Mouse (Mus musculus): ENCODE measurements around the gene Egfl8.

Egfl8 gene

GRCm38 (mm10) chr17:34627093-34627942 lies 11.5 kb upstream of the Egfl8 start:
- DNase-seq, result peak; percentile 89

DNA sequence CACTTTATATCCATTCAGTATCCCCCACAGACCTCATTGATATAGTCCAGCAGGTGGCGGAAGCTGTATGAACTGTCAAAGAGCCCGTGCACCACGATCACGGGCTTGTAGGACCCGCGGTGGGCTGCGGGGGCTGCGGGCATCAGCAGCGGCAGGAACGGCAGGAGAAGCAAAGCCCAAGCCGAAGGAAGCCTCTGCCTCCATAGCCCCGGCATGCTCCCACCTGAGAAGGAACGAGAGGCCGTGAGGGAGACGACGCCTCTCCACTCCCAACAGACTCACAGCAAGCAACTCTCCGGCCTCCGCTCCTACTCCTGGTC lies 11.0 kb upstream of the Egfl8 start:
- DNase-seq, result no peak

DNA sequence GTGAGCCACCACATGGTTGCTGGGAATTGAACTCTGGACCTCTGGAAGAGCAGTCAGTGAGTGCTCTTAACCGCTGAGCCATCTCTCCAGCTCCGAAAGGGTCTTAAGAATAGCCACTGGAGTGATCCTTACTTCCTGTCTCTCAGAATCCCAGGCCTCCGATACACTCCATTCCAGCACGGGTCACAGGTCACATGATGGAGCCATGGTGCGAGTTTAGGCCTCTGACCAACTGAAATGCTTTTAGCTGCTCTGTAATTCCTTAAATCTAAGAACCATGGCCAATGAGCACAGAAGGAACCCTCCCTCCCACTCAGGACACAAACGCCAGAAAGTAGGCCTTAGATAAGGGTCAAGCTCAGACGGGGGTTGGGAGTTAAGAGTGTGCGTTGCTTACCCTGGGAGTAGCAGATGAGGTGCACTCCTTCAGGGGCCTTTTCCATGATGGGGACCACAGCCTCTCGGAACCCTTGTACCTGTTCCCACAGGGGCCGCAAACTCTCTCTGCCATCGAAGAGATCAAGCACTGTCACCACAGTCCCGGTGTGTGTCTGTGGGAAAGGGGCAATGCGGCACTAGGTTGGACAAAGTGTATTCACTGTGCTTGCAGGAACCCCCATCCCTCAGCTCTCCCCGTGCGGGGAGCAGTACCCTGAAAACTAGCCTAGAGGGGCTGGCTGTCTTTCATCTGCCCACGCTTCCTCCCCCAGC lies 10.4 kb upstream of the Egfl8 start:
- DNase-seq, result no peak

GRCm38 (mm10) chr17:34624981-34625380 lies 9.2 kb upstream of the Egfl8 start:
- DNase-seq, result no peak

DNA sequence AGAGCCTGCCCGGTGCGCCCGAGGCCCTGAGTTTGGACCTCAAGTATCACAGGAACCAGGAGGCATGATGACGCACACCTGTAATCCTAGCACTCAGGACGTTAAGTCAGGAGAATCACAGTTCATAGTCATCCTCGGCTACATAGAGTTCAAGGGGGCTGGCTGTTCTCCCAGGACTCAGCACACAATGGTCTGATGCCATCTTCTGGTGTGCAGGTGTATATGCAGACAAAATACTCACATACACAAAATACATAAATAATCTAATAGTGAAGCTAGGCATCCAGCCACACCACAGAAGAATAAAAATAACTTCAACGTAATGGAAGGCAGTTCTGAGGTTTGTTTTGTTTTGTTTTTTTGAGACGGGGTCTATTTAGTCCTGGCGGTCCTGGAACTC lies 7.4 kb upstream of the Egfl8 start:
- DNase-seq, result no peak

GRCm38 (mm10) chr17:34621006-34621405 lies 5.2 kb upstream of the Egfl8 start:
- no peak for DNase-seq

DNA sequence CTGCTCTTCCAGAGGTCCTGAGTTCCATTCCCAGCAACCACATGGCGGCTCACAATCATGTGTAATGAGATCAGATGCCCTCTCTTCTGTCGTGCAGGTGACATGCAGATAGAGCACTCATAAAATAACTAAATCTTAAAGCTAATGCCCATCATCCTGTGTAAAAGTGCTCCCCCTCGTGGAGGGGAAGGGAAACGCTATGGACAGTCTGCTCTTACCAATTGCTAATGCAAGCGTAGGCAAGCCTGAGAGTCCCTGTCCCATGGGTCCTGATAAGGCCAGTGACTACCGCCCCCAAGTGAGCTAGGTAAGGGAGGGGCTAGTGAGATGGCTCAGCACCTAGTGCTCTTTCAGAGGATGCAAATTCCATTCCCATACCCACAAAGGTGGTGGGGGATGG lies 3.2 kb upstream of the Egfl8 start:
- DNase-seq, result no peak

DNA sequence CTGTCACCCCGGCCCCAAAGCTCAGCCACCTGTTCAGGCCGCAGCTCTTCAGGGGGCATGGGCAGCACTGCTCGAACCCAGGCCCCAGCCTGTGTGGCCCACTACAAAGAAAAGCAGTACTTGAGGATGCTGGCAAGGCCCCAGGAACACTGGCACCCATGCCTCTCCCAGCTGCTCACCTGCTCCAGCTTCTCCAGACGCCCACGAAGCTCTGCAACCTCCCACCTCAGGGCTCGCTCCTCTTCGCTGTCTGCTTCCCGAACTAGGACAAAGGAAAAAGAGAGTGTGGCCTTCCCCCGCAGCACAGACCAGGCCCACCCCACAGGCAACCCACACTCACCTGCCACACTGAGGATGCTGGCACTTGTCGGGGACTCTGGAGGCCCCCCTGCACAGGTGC lies 1.9 kb downstream of the Egfl8 start:
- no peak for DNase-seq

DNA sequence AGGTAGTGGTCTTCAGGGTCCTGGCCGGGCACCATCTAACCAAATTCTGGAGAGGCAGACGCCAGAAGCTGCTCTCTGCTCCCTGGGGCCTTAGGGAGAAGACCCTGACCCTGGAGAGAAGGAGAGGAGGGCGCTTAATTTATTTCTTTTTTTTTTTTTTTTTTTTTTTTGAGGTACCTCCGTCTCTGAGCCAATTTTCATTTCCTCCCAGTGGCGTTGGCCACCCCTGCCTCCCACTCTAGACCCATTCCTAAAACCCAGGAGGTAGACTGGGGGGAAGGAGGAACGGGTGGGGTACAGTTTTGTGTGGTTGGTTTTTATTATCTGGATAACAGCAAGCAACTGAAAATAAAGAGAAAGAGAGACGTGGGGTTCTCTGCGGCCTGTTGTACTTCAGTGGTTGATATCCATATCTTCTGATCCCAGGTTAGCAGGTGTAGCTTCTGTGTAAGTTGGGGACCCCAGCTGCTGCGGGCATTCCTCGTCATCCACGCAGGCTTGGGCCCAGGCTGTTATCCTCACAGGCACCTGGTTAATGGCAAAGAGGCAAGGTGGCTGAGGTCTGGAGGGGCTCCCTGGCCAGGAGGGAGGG lies 2.6 kb downstream of the Egfl8 start:
- no peak for DNase-seq

- DNase-seq, result no peak
Measured at GRCm38 (mm10) chr17:34611050-34611449, 4.7 kb downstream of the Egfl8 start.

GRCm38 (mm10) chr17:34607997-34608396 lies 7.8 kb downstream of the Egfl8 start:
- DNase-seq, result no peak

DNA sequence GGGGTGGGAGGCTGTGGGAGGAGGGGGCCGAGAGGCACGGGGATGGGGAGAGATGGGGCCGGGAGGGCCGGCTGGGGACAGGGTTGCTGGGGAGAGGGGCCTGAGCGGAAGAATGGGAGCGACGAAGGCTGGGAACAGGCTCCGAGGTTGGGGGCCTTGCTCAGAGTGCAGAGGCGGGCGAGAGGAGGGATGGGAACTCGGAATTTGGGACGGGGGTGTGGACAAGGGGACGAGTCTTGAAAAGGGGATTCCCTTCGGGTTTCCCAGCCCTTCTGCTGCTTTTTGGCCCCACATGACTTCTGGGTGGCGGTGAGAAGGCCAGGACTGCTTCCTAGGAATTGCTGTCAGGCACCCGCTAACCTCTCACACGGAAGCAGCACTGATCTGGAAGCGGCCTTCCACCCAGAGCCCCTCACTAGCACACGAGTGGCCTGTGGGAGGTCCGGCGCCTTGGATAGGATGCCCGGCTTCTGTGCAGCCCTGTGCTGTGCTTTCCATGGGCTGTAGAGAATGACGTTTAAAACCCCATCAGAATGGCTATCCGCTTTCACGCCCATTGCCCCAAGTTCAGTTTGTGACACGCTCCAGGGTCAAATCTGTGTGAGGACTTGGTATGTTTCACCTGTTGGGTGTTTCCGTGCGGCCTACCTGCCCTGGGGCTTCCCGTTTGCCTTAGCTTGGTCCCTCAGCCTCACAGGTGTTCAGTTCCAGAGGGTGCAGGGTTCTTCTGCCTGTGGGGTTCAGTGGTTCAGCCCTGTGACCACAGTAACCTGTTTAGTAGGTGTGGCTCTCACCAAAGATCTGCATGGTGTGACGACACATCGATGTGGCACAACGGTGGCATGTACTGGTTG lies 9.4 kb downstream of the Egfl8 start:
- DNase-seq, result no peak

- peak; percentile 98 for DNase-seq
Measured at GRCm38 (mm10) chr17:34605609-34606008, 10.2 kb downstream of the Egfl8 start.

DNA sequence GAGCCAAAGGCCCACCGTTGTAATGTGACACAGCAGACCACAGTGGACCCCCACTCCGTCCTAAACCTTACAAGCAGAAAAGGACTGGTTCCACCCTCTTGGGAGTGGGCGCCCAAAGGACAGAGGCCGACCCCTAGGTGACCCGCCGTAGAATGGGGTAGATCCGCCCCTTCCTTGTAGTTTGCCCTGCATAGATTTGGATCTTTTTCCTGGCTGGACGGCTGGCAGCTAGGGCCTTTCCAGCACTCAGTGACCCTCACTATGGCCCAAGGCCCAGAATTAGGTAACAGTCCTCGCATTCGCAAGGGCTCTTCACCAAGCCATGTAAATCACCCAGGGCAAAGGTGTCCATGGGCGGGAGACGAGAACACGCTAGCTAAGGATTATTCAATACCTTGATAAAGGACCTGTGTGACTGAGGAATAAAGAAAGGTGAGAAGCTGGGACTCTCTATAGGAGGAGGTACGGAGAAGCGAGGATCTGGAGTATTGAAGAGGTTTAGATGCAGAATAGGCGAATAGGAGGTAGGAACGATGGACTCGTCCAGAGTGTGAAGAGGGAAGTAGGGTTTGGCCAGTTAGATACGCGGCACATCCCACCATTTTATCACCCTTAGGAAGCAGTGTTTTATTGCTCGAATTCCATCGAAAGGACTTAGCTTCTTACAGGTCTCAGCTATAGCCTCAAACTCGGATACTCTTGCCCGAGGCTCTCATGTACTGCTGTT lies 11.1 kb downstream of the Egfl8 start:
- DNase-seq, result no peak

GRCm38 (mm10) chr17:34604061-34604508 lies 11.7 kb downstream of the Egfl8 start, which contains the start of gene Agpat1:
Gene Agpat1 (plus strand): TSS chr17:34604262.
- peak; percentile 97 for DNase-seq

DNA sequence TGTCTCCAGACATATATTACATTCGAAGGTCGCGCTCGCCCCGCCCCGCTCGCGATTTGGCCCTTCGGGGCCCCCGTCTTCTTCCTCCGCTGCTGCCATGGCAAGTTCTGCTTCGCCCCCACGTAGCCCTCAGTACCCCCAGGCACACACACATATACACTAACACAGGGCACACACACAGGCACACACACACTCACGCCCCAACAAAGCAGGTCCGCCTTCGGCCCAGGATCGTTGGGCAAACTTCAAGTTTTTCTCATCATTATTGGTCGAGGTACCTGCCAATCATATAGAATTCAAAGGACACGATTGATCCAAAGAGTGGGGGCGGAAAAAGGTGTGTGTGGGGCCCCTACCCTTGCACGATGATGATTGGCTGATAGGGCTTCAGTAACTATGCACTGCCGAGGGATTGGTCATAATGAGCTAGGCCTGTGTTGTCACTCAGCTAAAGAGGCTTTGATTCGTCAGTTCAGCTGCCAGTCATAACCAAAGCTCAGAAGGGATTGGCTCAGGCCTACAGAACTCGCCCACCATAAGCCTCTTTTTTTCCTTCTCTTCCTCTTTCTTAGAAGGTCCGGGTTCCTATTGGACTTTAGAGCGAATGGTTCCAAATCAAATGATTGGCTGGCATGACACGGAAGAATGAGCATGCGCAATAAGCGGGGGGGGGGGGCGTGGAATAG lies 12.3 kb downstream of the Egfl8 start, which contains the start of gene Rnf5:
TSS of gene Rnf5 (minus strand) at position 316 of the 686 bp plus-strand sequence.
- peak; percentile 97 for DNase-seq

DNA sequence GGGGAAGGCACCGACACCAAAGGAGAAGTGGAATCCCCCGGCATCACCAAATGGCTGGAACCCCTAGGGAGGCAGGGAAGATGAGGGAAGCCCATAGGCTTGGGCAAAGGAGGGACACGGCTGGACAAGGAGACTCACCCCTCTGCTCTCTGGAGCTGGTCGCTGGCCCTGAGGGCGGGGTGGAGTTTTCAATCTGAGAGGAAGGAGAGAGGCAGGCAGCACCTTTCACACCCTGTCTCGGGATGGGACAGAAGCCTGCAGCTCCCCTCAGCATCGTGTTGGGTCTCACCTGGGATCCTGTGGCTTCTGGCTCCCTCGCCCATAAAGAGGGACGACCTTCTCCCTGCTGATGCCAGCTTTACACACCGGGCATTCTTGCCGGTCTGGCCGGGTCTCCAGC lies 14.0 kb downstream of the Egfl8 start:
- no peak for DNase-seq

DNA sequence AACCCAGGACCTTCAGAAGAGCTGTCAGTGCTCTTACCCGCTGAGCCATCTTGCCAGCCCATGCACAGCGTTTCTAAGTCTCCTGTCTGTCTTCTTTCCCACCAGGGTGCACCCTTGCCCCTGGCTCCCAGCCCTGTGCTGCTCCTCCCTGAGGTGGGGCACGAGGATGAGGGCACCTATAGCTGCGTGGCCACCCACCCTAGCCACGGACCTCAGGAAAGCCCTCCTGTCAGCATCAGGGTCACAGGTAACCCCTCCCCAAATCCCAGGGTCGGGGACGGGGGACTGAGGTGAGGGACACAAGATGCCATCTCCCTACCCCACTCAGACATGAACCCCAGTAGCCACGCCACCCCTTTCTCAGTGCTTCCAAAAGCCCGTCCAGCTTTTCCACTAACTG lies 15.9 kb downstream of the Egfl8 start:
- no peak for DNase-seq

DNA sequence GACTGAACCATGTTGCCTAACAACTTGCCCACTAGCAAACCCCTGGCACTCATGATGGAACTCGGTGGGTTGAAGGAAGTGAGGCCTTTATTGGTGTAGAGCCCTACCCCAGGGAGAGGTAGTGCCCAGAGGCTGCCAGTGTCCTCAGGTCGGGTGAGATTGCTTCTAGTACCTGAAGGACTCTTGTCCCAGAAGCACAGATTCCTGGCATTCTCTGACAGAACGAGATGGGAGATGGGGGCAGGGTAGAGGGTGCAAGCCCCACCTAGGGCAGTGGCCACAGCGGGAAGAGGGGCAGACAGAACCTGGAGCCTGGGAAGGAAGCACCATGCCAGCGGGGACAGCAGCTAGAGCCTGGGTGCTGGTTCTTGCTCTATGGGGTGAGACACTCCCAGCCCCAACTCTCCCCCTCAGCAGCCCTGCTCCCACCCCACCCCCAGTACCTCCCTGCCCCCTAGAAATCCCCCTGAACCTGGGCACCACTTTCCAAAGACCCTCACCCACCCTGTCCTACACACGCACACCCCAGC lies 18.1 kb downstream of the Egfl8 start, which contains the start of gene Ager:
TSS of gene Ager (plus strand) at position 297 of the 530 bp plus-strand sequence.
- DNase-seq, result no peak

DNA sequence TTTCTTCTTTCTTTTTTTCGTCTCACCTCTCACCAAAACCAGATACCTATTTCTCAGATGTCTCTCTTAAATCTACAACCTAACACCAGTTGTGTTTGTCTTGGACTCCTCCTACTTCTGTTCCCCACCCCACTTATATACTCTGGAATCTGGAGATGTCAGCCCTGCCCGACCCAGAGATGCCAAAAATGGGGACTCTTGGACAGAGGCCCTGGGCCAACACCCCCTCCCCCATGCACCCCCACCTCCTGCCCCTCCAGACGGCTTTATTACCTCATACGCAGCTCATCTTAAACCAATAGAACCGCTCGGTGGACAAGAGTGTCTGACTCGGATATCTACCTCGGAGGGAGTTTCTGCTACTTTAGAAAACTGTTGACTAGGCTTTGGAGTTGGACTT lies 19.7 kb downstream of the Egfl8 start:
- DNase-seq, result no peak
